Mouse (Mus musculus): ENCODE measurements around the gene Acoxl. TPM values are rescaled to one million over a fixed set of nuclear protein-coding genes. Genes with fewer than 3 reads are reported as not detected.

Gene Acoxl
- polyA plus RNA-seq, 1 experiment from 2014 or later, result 0.09 TPM

GRCm38 (mm10) chr2:128128532-128128931 is 289.9 kb downstream of the Acoxl start:
- Histone ChIP-seq H3K4me1 (ENCODE audit: control insufficient read depth, insufficient read depth, low read length) (peaks cover 17% of the 10 kb centered on the region; the same call in 1 of the 2 replicates), H3K27me3 (ENCODE audit: control insufficient read depth, insufficient read depth, low read length) (peaks cover 16% of the 10 kb centered on the region), H3K9ac (ENCODE audit: low read length) (peak overlapping the region; percentile 45), H3K27ac (ENCODE audit: low read depth, low read length) (no peak overlapping the region), H3K4me2 (ENCODE audit: low read depth) (peak overlapping the region; percentile 99), H3K9me3 (ENCODE audit: control insufficient read depth, low read length) (no peaks in the 10 kb centered on the region), H3K36me3 (ENCODE audit: control insufficient read depth, insufficient read depth, low read length) (peaks cover 5% of the 10 kb centered on the region), H3K4me3 (ENCODE audit: low read depth, low read length) (peak overlapping the region; percentile 71)
- 18% methylated on average over 10 of the region's 10 CpGs for WGBS
- DNase-seq (ENCODE audit: low spot score) (no peak), ATAC-seq (ENCODE audit: insufficient read depth, low FRiP score, low TSS enrichment) (no peak)

DNA sequence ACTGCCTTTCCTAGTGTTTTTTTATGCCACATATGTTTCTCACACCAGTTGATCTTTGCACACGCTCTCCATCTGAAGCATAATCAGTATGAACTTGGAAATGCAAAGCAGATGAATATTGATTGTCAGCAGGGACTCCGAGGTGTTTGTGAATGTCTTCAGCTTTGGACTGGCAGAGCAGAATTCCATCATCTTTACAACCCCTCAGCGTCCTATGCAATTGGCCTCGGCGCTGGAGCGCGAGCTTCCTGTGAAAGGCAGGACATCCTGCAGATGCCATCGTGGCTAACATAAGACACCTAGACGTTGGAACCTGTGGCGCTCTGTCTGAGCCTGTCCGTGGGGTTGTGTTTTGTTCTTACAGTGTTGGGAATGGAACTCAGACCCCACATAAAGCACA is 292.8 kb downstream of the Acoxl start:
- Histone ChIP-seq H3K9ac (ENCODE audit: low read length) (no peak overlapping the region), H3K36me3 (ENCODE audit: control insufficient read depth, insufficient read depth, low read length) (peaks cover 5% of the 10 kb centered on the region), H3K4me2 (ENCODE audit: low read depth) (no peak overlapping the region), H3K4me3 (ENCODE audit: low read depth, low read length) (no peak overlapping the region), H3K27me3 (ENCODE audit: control insufficient read depth, insufficient read depth, low read length) (no peaks in the 10 kb centered on the region), H3K9me3 (ENCODE audit: control insufficient read depth, low read length) (no peaks in the 10 kb centered on the region), H3K27ac (ENCODE audit: low read depth, low read length) (no peak overlapping the region), H3K4me1 (ENCODE audit: control insufficient read depth, insufficient read depth, low read length) (peaks cover 8% of the 10 kb centered on the region; the same call in 1 of the 2 replicates)
- ATAC-seq (ENCODE audit: insufficient read depth, low FRiP score, low TSS enrichment), result no peak
- WGBS, result 88% methylated on average over 11 of the region's 11 CpGs
- DNase-seq (ENCODE audit: low spot score), result no peak

DNA sequence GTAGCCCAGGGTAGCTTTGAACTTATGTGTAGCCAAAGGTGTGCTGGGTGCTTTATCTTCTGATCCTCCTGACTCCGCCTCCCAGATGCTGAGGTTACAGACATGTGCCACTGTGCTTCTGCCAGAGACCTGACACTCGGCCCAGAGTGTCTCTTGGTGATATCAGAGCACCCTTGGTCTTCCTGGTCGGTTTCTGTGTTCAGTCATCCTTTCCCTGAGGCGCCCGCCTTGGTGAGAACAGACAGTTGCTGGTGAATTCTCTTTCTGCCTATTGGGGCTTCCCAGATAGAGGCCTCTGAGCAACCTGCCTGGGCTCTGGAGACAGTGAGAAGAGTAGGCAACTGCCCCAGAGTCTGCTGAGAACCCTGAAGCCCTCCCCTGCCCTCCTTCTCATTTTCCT is 294.0 kb downstream of the Acoxl start:
- H3K9me3 ChIP-seq (ENCODE audit: control insufficient read depth, low read length), result no peaks in the 10 kb centered on the region
- DNase-seq (ENCODE audit: low spot score) (no peak), ATAC-seq (ENCODE audit: insufficient read depth, low FRiP score, low TSS enrichment) (no peak)
- H3K27ac ChIP-seq (ENCODE audit: low read depth, low read length), result no peak overlapping the region
- 91% methylated on average over 5 of the region's 5 CpGs for WGBS
- H3K9ac ChIP-seq (ENCODE audit: low read length), result no peak overlapping the region
- H3K27me3 ChIP-seq (ENCODE audit: control insufficient read depth, insufficient read depth, low read length), result no peaks in the 10 kb centered on the region
- no peak overlapping the region for H3K4me3 ChIP-seq (ENCODE audit: low read depth, low read length)
- no peak overlapping the region for H3K4me2 ChIP-seq (ENCODE audit: low read depth)
- peaks cover 5% of the 10 kb centered on the region for H3K36me3 ChIP-seq (ENCODE audit: control insufficient read depth, insufficient read depth, low read length)
- H3K4me1 ChIP-seq (ENCODE audit: control insufficient read depth, insufficient read depth, low read length), result peaks cover 8% of the 10 kb centered on the region; the same call in 1 of the 2 replicates

DNA sequence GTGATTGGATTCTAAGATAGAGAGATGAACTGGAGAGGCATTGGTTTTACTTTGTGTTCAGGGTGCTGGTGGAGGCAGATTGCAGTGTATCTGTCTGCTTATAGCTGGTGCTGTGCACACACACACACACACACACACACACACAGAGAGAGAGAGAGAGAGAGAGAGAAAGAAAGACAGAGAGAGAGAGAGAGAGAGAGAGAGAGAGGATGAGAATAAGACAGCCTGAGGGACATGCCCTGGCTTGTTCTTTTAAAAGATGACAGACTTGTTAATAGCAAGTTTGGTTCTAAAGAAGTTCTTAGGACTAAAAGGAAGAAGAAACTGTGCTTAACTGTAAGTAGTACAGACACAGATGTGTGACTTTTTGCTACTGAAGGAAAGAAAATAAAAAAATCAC is 295.2 kb downstream of the Acoxl start:
- Histone ChIP-seq H3K9ac (ENCODE audit: low read length) (no peak overlapping the region), H3K27me3 (ENCODE audit: control insufficient read depth, insufficient read depth, low read length) (no peaks in the 10 kb centered on the region), H3K27ac (ENCODE audit: low read depth, low read length) (no peak overlapping the region), H3K36me3 (ENCODE audit: control insufficient read depth, insufficient read depth, low read length) (peaks cover 5% of the 10 kb centered on the region), H3K4me1 (ENCODE audit: control insufficient read depth, insufficient read depth, low read length) (peaks cover 4% of the 10 kb centered on the region; the same call in 1 of the 2 replicates), H3K9me3 (ENCODE audit: control insufficient read depth, low read length) (no peaks in the 10 kb centered on the region), H3K4me2 (ENCODE audit: low read depth) (no peak overlapping the region), H3K4me3 (ENCODE audit: low read depth, low read length) (no peak overlapping the region)
- DNase-seq (ENCODE audit: low spot score) (no peak), ATAC-seq (ENCODE audit: insufficient read depth, low FRiP score, low TSS enrichment) (no peak)

- Histone ChIP-seq H3K9ac (ENCODE audit: low read length) (no peak overlapping the region), H3K9me3 (ENCODE audit: control insufficient read depth, low read length) (no peaks in the 10 kb centered on the region), H3K36me3 (ENCODE audit: control insufficient read depth, insufficient read depth, low read length) (peaks cover 5% of the 10 kb centered on the region), H3K27ac (ENCODE audit: low read depth, low read length) (no peak overlapping the region), H3K4me1 (ENCODE audit: control insufficient read depth, insufficient read depth, low read length) (no peaks in the 10 kb centered on the region), H3K4me2 (ENCODE audit: low read depth) (no peak overlapping the region), H3K27me3 (ENCODE audit: control insufficient read depth, insufficient read depth, low read length) (no peaks in the 10 kb centered on the region), H3K4me3 (ENCODE audit: low read depth, low read length) (no peak overlapping the region)
- WGBS, result 81% methylated on average over 5 of the region's 5 CpGs
- no peak for DNase-seq (ENCODE audit: low spot score)
- ATAC-seq (ENCODE audit: insufficient read depth, low FRiP score, low TSS enrichment), result no peak
Observed at GRCm38 (mm10) chr2:128134474-128134873, 295.8 kb downstream of the Acoxl start.

- Histone ChIP-seq H3K4me2 (ENCODE audit: low read depth) (no peak overlapping the region), H3K9ac (ENCODE audit: low read length) (no peak overlapping the region), H3K36me3 (ENCODE audit: control insufficient read depth, insufficient read depth, low read length) (peaks cover 4% of the 10 kb centered on the region), H3K4me1 (ENCODE audit: control insufficient read depth, insufficient read depth, low read length) (no peaks in the 10 kb centered on the region), H3K27ac (ENCODE audit: low read depth, low read length) (no peak overlapping the region), H3K27me3 (ENCODE audit: control insufficient read depth, insufficient read depth, low read length) (no peaks in the 10 kb centered on the region), H3K9me3 (ENCODE audit: control insufficient read depth, low read length) (no peaks in the 10 kb centered on the region), H3K4me3 (ENCODE audit: low read depth, low read length) (no peak overlapping the region)
- DNase-seq (ENCODE audit: low spot score) (no peak), ATAC-seq (ENCODE audit: insufficient read depth, low FRiP score, low TSS enrichment) (no peak)
- 76% methylated on average over 8 of the region's 8 CpGs for WGBS
Observed at GRCm38 (mm10) chr2:128134948-128135347, 296.3 kb downstream of the Acoxl start.

DNA sequence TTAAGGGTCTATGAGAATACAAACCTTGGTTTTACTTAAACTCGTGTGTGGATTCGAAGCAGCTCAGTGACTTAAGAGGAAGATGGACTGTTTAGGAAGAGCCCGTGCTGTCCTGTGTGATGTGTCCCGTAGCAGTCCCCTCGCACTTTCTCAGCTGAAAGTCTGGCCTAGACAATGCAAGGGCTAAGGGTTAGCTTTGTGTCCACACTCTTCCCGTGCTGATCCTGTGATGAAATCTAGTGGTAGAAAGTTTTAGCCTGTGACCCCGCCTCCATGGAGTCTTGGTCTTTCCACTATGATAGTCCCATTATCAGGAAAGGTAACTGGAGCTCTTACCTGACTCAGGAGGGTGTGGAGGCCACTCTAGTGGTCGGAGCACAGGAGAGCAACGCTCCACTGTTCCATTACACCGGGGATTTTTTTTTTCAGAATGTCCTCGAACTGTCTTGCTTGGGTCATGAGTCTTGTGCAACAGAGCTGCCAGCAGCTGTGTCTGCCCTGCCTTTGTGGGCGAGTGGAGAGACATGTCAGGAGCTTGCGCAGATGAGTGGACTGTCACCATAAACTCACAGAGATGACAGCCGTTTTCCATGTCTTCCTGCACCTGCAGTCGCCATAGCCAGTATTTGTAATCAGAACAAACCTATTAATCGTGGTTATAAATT is 298.2 kb downstream of the Acoxl start:
- Histone ChIP-seq H3K27ac (ENCODE audit: low read depth, low read length) (no peak overlapping the region), H3K4me3 (ENCODE audit: low read depth, low read length) (no peak overlapping the region), H3K9ac (ENCODE audit: low read length) (no peak overlapping the region), H3K36me3 (ENCODE audit: control insufficient read depth, insufficient read depth, low read length) (no peaks in the 10 kb centered on the region), H3K4me1 (ENCODE audit: control insufficient read depth, insufficient read depth, low read length) (no peaks in the 10 kb centered on the region), H3K9me3 (ENCODE audit: control insufficient read depth, low read length) (no peaks in the 10 kb centered on the region), H3K27me3 (ENCODE audit: control insufficient read depth, insufficient read depth, low read length) (no peaks in the 10 kb centered on the region), H3K4me2 (ENCODE audit: low read depth) (no peak overlapping the region)
- no peak for ATAC-seq (ENCODE audit: insufficient read depth, low FRiP score, low TSS enrichment)
- DNase-seq (ENCODE audit: low spot score), result no peak
- 88% methylated on average over 16 of the region's 16 CpGs for WGBS

GRCm38 (mm10) chr2:128137480-128138276 is 299.0 kb downstream of the Acoxl start:
- H3K4me2 ChIP-seq (ENCODE audit: low read depth), result no peak overlapping the region
- ATAC-seq (ENCODE audit: insufficient read depth, low FRiP score, low TSS enrichment), result no peak
- no peaks in the 10 kb centered on the region for H3K36me3 ChIP-seq (ENCODE audit: control insufficient read depth, insufficient read depth, low read length)
- DNase-seq (ENCODE audit: low spot score), result no peak
- no peaks in the 10 kb centered on the region for H3K9me3 ChIP-seq (ENCODE audit: control insufficient read depth, low read length)
- H3K4me1 ChIP-seq (ENCODE audit: control insufficient read depth, insufficient read depth, low read length), result no peaks in the 10 kb centered on the region
- H3K27ac ChIP-seq (ENCODE audit: low read depth, low read length), result no peak overlapping the region
- no peak overlapping the region for H3K9ac ChIP-seq (ENCODE audit: low read length)
- WGBS, result 85% methylated on average over 22 of the region's 22 CpGs
- H3K27me3 ChIP-seq (ENCODE audit: control insufficient read depth, insufficient read depth, low read length), result no peaks in the 10 kb centered on the region
- H3K4me3 ChIP-seq (ENCODE audit: low read depth, low read length), result no peak overlapping the region

DNA sequence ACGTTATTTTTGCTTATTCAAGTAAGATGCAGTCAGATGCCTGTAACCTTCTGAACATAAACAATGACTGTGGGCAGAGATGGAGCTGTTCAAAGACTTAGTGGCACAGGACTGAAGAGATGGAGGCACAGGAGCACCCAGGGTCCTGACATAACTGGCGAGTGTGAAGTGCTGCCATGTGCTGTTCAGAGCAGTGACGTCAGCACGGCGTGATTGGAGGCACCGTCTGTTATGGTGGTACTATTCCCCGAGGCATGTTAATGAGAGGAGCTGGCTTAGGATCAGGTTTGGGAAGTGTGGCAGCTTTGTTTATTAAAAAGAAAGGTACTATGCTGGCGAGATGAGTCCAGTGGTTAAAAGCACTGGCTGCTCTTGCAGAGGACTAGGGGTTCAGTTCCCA is 300.2 kb downstream of the Acoxl start:
- H3K9me3 ChIP-seq (ENCODE audit: control insufficient read depth, low read length), result no peaks in the 10 kb centered on the region
- 81% methylated on average over 8 of the region's 8 CpGs for WGBS
- H3K9ac ChIP-seq (ENCODE audit: low read length), result no peak overlapping the region
- ATAC-seq (ENCODE audit: insufficient read depth, low FRiP score, low TSS enrichment), result no peak
- no peak for DNase-seq (ENCODE audit: low spot score)
- no peaks in the 10 kb centered on the region for H3K27me3 ChIP-seq (ENCODE audit: control insufficient read depth, insufficient read depth, low read length)
- H3K27ac ChIP-seq (ENCODE audit: low read depth, low read length), result no peak overlapping the region
- H3K4me1 ChIP-seq (ENCODE audit: control insufficient read depth, insufficient read depth, low read length), result no peaks in the 10 kb centered on the region
- H3K4me3 ChIP-seq (ENCODE audit: low read depth, low read length), result no peak overlapping the region
- H3K36me3 ChIP-seq (ENCODE audit: control insufficient read depth, insufficient read depth, low read length), result no peaks in the 10 kb centered on the region
- no peak overlapping the region for H3K4me2 ChIP-seq (ENCODE audit: low read depth)
